Comparison of ENCODE assay signal across 8 mouse cellular contexts in the genomic region with DNA sequence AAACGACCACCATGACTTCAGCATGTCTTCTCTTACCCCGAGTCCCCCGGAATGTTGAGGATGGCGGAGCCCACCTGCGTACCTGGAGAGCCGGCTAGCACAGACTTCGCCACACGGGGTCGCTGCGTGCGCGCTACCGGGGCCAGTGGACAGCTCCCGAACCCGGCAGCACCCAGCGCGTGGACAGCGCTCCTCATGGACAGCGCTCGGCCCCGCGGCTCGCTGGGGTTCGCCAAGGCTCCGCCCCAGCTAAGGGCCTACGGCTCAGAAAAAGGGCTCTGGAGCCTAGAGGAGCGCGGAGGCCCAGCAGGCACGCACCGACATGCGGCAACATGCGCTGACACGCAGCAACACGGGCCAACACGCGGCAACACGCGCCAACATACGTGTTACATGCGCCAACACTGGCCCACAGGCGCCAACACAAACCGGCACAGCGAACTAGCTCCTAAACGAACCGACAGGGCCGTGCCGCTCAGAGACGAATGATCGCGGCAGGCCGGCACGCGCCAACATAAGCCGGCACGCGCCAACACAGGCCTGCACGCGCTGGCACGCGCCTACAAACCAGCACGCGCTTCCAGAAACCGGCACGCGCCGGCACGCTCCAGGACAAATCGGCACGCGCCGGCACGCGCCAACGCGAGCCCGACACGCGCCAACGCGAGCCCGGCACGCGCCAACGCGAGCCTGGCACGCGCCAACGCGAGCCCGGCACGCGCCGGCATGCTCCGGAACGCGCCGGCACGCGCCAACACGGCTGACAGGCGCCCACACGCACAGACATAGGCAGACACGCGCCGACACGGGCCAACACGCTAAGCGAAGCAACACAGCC. TPM values are rescaled to one million over a fixed set of nuclear protein-coding genes. Genes with fewer than 3 reads are reported as not detected.
DNase-seq lines count a peak whose midpoint lies in the region; ATAC-seq and TF ChIP-seq lines count a peak whose summit lies in the region.

No protein-coding gene starts in this region.

- peak overlapping the region; percentile 30; the same call in 1 of the 2 replicates for H3K4me2 ChIP-seq in liver, embryonic 15.5 days
- H3K4me2 ChIP-seq in neural tube, embryonic 13.5 days, result peak overlapping the region; percentile 56

- no peaks in the 10 kb centered on the region; the same call in 1 of the 2 replicates for H3K36me3 ChIP-seq in ES-E14 (ENCODE audit: control insufficient read depth, insufficient read depth, low read length, poor library complexity, severe bottlenecking)
- H3K36me3 ChIP-seq in liver, embryonic 15.5 days (replicated peaks), result peaks cover 29% of the 10 kb centered on the region
- H3K36me3 ChIP-seq in neural tube, embryonic 13.5 days, result peaks cover 10% of the 10 kb centered on the region

- 0 out of 4 replicates have a peak, but pooled peaks cover 0 to 3% of the 10 kb centered on the region in 2 experiments for H3K4me1 ChIP-seq in ES-E14 (ENCODE audit: control insufficient read depth in 2 of 2, insufficient read depth in 2 of 2, low read length in 2 of 2, poor library complexity in 1 of 2)
- no peaks in the 10 kb centered on the region for H3K4me1 ChIP-seq in liver, embryonic 15.5 days (replicated peaks)
- no peaks in the 10 kb centered on the region for H3K4me1 ChIP-seq in neural tube, embryonic 13.5 days (replicated peaks)

- no peak overlapping the region for H3K9ac ChIP-seq in ES-E14 (ENCODE audit: insufficient read depth, low read depth, low read length, poor library complexity, severe bottlenecking)
- no peak overlapping the region for H3K9ac ChIP-seq in liver, embryonic 15.5 days
- peak overlapping the region; percentile 46 for H3K9ac ChIP-seq in neural tube, embryonic 13.5 days

- peak overlapping the region; percentile 1 to 30; a peak in 1 of 4 replicates for H3K4me3 ChIP-seq in ES-E14 (ENCODE audit: insufficient read depth in 1 of 2, low read depth in 1 of 2, low read length in 2 of 2, poor library complexity in 1 of 2, severe bottlenecking in 1 of 2)
- H3K4me3 ChIP-seq in liver, embryonic 15.5 days (replicated peaks), result no peak overlapping the region
- H3K4me3 ChIP-seq in neural tube, embryonic 13.5 days, result peak overlapping the region; percentile 42

- intact Hi-C loops in heart, postnatal 36 days (cut with DNase I), result loop anchor here (1.0 to 10.0 kb wide), 3 partner anchors 265 to 529 kb away; no protein-coding TSS in a partner anchor

- peaks cover 94% of the 10 kb centered on the region for H3K27me3 ChIP-seq in liver, embryonic 15.5 days
- peaks cover 89% of the 10 kb centered on the region for H3K27me3 ChIP-seq in neural tube, embryonic 13.5 days

- DNase-seq in ES-E14 (ENCODE audit: low read depth, low spot score), result no peak
- DNase-seq in cerebellum, adult 18-20 months, result peak; percentile 85 to 89
- peak; percentile 73 for DNase-seq in forelimb bud, embryonic 11.5 days (ENCODE audit: low read depth, low spot score)
- DNase-seq in heart, postnatal 36 days, result peak; percentile 76 to 77
- peak; percentile 60 to 75 for DNase-seq in layer of hippocampus, adult 18-20 months (ENCODE audit: low spot score in 2 of 2)
- peak; percentile 22 to 27 for DNase-seq in thymus, postnatal 36 days

- 0 out of 2 replicates have a peak, but pooled peaks cover 1% of the 10 kb centered on the region for H3K9me3 ChIP-seq in ES-E14 (ENCODE audit: control insufficient read depth, insufficient read depth, low read depth, low read length)
- H3K9me3 ChIP-seq in liver, embryonic 15.5 days (replicated peaks), result no peaks in the 10 kb centered on the region
- peaks cover 40% of the 10 kb centered on the region for H3K9me3 ChIP-seq in neural tube, embryonic 13.5 days

- in situ Hi-C loops in ES-E14 (cut with MboI; ENCODE audit: low sequenced_read_pairs in 2 of 2, unreplicated experiment in 2 of 2), result loop anchor here in 1 of 2 experiments (25.0 kb wide), 1 partner anchor 511 kb away; no protein-coding TSS in a partner anchor

- no peak overlapping the region for H3K27ac ChIP-seq in ES-E14 (ENCODE audit: insufficient read depth, low read depth, low read length, poor library complexity, severe bottlenecking)
- no peak overlapping the region for H3K27ac ChIP-seq in liver, embryonic 15.5 days (replicated peaks)
- H3K27ac ChIP-seq in neural tube, embryonic 13.5 days (replicated peaks), result peak overlapping the region; percentile 57

- ATAC-seq in liver, embryonic 15.5 days (ENCODE audit: insufficient read depth), result peak; percentile 69
- peak; percentile 92 for ATAC-seq in neural tube, embryonic 13.5 days (ENCODE audit: low read depth)

- WGBS in liver, embryonic 15.5 days (ENCODE audit: insufficient replicate concordance), result 64% methylated on average over 108 of the region's 108 CpGs
- WGBS in neural tube, embryonic 13.5 days, result 56% methylated on average over 108 of the region's 108 CpGs

TF ChIP-seq in ES-E14, 5 proteins besides CTCF, POLR2A, EP300 and RAD21:
- TF ChIP-seq ZC3H11A (IDR thresholded peaks at IDR 0.05; ENCODE audit: borderline replicate concordance, low read depth, low read length) (peak; percentile 76), ZNF384 (IDR thresholded peaks at IDR 0.05; ENCODE audit: low read depth, low read length) (no peak), CHD2 (IDR thresholded peaks at IDR 0.05; ENCODE audit: low read depth, low read length) (no peak), MAFK (IDR thresholded peaks at IDR 0.05; ENCODE audit: insufficient read depth, low read depth, low read length) (peak; percentile 96), HCFC1 (IDR thresholded peaks at IDR 0.05; ENCODE audit: borderline replicate concordance, insufficient read depth, low read length) (no peak)

RNA-seq across cellular contexts. Expression of gene Grb10, which starts 12.5 kb away (rescaled TPM):
- total RNA-seq in ES-E14 (2012; rRNA removed), result 33.4 and 94.2 TPM in 2 replicates
- total RNA-seq in heart, postnatal 36 days (2021), result 100 to 1,000 TPM in 1 of 2 experiments, 10 to 100 TPM in 1; 66.6 to 110 TPM
- 10 to 100 TPM; 27.5 to 30.9 TPM for total RNA-seq in layer of hippocampus, adult 18-20 months (2021)
- 148 and 163 TPM in 2 replicates for polyA plus RNA-seq in liver, embryonic 15.5 days (2015; fragmentation: Nextera tagmentation; extraction: Ambion mirVana)
- polyA plus RNA-seq in neural tube, embryonic 13.5 days (2015; fragmentation: Nextera tagmentation; extraction: Ambion mirVana), result 133 and 154 TPM in 2 replicates
